ENCODE assay signal across 10 mouse cellular contexts in the genomic region with DNA sequence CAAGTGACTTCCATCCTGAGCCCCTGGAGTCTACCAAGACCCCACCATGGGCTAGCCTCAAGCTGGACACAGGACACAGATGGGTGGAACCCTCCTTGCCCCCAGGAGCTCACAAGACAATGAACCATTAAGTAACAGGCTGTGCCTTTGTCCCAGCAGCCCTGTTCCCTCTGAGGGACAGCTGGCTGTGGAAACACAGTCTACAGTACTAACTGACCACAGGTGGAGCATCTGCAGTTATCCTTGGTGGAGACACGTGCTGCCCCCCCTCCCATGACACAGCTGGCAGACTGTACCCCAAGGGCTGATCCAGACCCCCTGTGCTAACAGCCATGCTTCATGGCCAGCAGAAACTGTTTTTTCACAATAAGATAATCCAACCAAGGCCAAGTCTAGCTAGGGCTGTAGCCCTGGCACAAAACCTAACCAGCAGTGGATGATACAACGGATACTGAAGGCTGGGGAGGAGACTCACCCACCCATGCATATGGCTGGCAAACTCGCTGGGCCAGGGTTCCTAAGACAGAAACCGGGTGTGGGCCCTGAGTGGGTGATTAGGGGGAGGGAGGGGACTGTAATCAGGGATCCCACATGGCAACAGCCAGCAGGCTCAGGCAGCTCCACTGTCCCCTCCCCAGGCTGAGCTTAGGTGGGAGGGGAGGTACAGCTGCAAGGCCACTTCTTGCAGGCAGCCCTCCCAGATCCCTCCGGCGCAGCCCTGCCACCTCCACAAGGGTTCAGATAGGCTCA. TPM values are rescaled to one million over a fixed set of nuclear protein-coding genes. Genes with fewer than 3 reads are reported as not detected.
DNase-seq lines count a peak whose midpoint lies in the region; ATAC-seq and TF ChIP-seq lines count a peak whose summit lies in the region.
"Had no signal": no experiment of that assay in that cellular context is flagged by ENCODE, and none has a peak within 500 bp of the region (broad histone marks: within the 10 kb centered on the region; RNA-seq: fewer than 3 reads in every experiment).

No protein-coding gene starts in this region.

- ATAC-seq in hindbrain, embryonic 11.5 days (ENCODE audit: low FRiP score): peak; percentile 46
- no peak for ATAC-seq in hindbrain, embryonic 16.5 days
- ATAC-seq in hindbrain, embryonic 13.5 days (ENCODE audit: low FRiP score): no peak
- peak; percentile 76 for ATAC-seq in megakaryocyte progenitor cell, adult 5-6 weeks (replicated peaks; ENCODE audit: poor library complexity)

- DNase-seq in hindbrain, embryonic 11.5 days (ENCODE audit: low spot score): peak; percentile 21
- DNase-seq in urinary bladder, postnatal 10 days (ENCODE audit: low spot score): no peak
- no peak for DNase-seq in cerebellum, postnatal 36 days
- no peak for DNase-seq in heart, postnatal 14 days
- DNase-seq: lung, postnatal 10 days; thymus, adult 2 months had no signal

- H3K4me2 ChIP-seq in hindbrain, embryonic 11.5 days (replicated peaks; ENCODE audit: low read depth, low read length): no peak overlapping the region
- no peak overlapping the region for H3K4me2 ChIP-seq in hindbrain, embryonic 16.5 days (ENCODE audit: low read length)
- H3K4me2 ChIP-seq in hindbrain, embryonic 13.5 days: no peak overlapping the region

- no peaks in the 10 kb centered on the region for H3K9me3 ChIP-seq in hindbrain, embryonic 11.5 days (ENCODE audit: control insufficient read depth, low read length)
- H3K9me3 ChIP-seq in hindbrain, embryonic 16.5 days (ENCODE audit: control insufficient read depth, low read length): no peaks in the 10 kb centered on the region
- H3K9me3 ChIP-seq in hindbrain, embryonic 13.5 days: no peaks in the 10 kb centered on the region

- peaks cover 3% of the 10 kb centered on the region; the same call in 1 of the 2 replicates for H3K4me1 ChIP-seq in hindbrain, embryonic 11.5 days (replicated peaks; ENCODE audit: control insufficient read depth, insufficient read depth, low read length)
- H3K4me1 ChIP-seq in hindbrain, embryonic 16.5 days (ENCODE audit: control insufficient read depth, insufficient read depth, low read depth, low read length): peaks cover 3% of the 10 kb centered on the region
- peaks cover 26% of the 10 kb centered on the region for H3K4me1 ChIP-seq in bone marrow, adult 2 months (ENCODE audit: control insufficient read depth, insufficient read depth, low read length)
- peaks cover 17% of the 10 kb centered on the region for H3K4me1 ChIP-seq in hindbrain, embryonic 13.5 days (replicated peaks)

- no peak overlapping the region for H3K4me3 ChIP-seq in hindbrain, embryonic 11.5 days (ENCODE audit: low read depth, low read length)
- H3K4me3 ChIP-seq in hindbrain, embryonic 16.5 days (ENCODE audit: low read length): no peak overlapping the region
- no peak overlapping the region for H3K4me3 ChIP-seq in bone marrow, adult 2 months (replicated peaks; ENCODE audit: control insufficient read depth, low read depth, low read length)
- no peak overlapping the region for H3K4me3 ChIP-seq in hindbrain, embryonic 13.5 days

- 0 out of 2 replicates have a peak, but pooled peaks have one; percentile 21 for TF ChIP-seq POLR2A in bone marrow, adult 2 months (IDR thresholded peaks at IDR 0.05; ENCODE audit: borderline replicate concordance, control insufficient read depth, low read depth, low read length)

- H3K27me3 ChIP-seq in hindbrain, embryonic 11.5 days (ENCODE audit: control insufficient read depth, insufficient read depth, low read length): no peaks in the 10 kb centered on the region
- no peaks in the 10 kb centered on the region for H3K27me3 ChIP-seq in hindbrain, embryonic 16.5 days (replicated peaks; ENCODE audit: control insufficient read depth, insufficient read depth, low read length)
- no peaks in the 10 kb centered on the region for H3K27me3 ChIP-seq in hindbrain, embryonic 13.5 days

- H3K9ac ChIP-seq in hindbrain, embryonic 11.5 days (ENCODE audit: low read depth, low read length): no peak overlapping the region
- H3K9ac ChIP-seq in hindbrain, embryonic 16.5 days (ENCODE audit: low read depth, low read length): no peak overlapping the region
- no peak overlapping the region for H3K9ac ChIP-seq in hindbrain, embryonic 13.5 days

- intact Hi-C loops in heart, postnatal 14 days (cut with DNase I): no loop called here

- WGBS in hindbrain, embryonic 11.5 days: 81% methylated on average over 6 of the region's 6 CpGs
- WGBS in hindbrain, embryonic 16.5 days: 66% methylated on average over 6 of the region's 6 CpGs
- WGBS in bone marrow, adult 2 months: 57% methylated on average over 6 of the region's 6 CpGs
- 68% methylated on average over 6 of the region's 6 CpGs for WGBS in hindbrain, embryonic 13.5 days

- no peaks in the 10 kb centered on the region for H3K36me3 ChIP-seq in hindbrain, embryonic 11.5 days (ENCODE audit: control insufficient read depth, insufficient read depth, low read length)
- H3K36me3 ChIP-seq in hindbrain, embryonic 16.5 days (ENCODE audit: control insufficient read depth, insufficient read depth, low read length): no peaks in the 10 kb centered on the region
- no peaks in the 10 kb centered on the region for H3K36me3 ChIP-seq in hindbrain, embryonic 13.5 days

- peak overlapping the region; percentile 27; the same call in 1 of the 2 replicates for H3K27ac ChIP-seq in hindbrain, embryonic 11.5 days (ENCODE audit: low read depth, low read length)
- no peak overlapping the region for H3K27ac ChIP-seq in hindbrain, embryonic 16.5 days (ENCODE audit: low read depth, low read length)
- H3K27ac ChIP-seq in bone marrow, adult 2 months (ENCODE audit: control insufficient read depth, insufficient read depth, low read depth, low read length, poor library complexity): peak overlapping the region; percentile 83
- H3K27ac ChIP-seq in hindbrain, embryonic 13.5 days: peak overlapping the region; percentile 0; the same call in 1 of the 2 replicates

- no peak for TF ChIP-seq CTCF in bone marrow, adult 2 months (IDR thresholded peaks at IDR 0.05; ENCODE audit: control insufficient read depth, insufficient read depth, low read length)

RNA-seq across cellular contexts. Expression of gene Cd82, which starts 15.3 kb away (rescaled TPM):
- 6.2 and 6.3 TPM in 2 replicates for polyA plus RNA-seq in hindbrain, embryonic 11.5 days (2014; fragmentation: Nextera tagmentation; extraction: Ambion mirVana)
- polyA plus RNA-seq in hindbrain, embryonic 16.5 days (2015; fragmentation: Nextera tagmentation; extraction: Ambion mirVana): 24.5 and 26.8 TPM in 2 replicates
- polyA plus RNA-seq in bone marrow, adult 2 months (2011; ENCODE audit: insufficient read depth, insufficient read length, low replicate concordance, missing spikeins): 98.5 and 111 TPM in 2 replicates
- polyA plus RNA-seq in hindbrain, embryonic 13.5 days (2015; fragmentation: Nextera tagmentation; extraction: Ambion mirVana): 19.8 and 23.7 TPM in 2 replicates
- 15.0 and 20.2 TPM in 2 replicates for total RNA-seq in megakaryocyte progenitor cell, adult 5-6 weeks (2015)
- total RNA-seq in megakaryocyte progenitor cell, adult 5-6 weeks (2017): 23.9 and 31.2 TPM in 2 replicates
- total RNA-seq in heart, postnatal 14 days (2021): 10 to 100 TPM; 10.6 to 12.1 TPM

Comparison
In these comparisons a context has a peak if more than half of its experiments do, and no peak if none do; other contexts are left out.
1. ATAC-seq: peak in hindbrain, embryonic 11.5 days (single experiment) and megakaryocyte progenitor cell, adult 5-6 weeks (single experiment); none in hindbrain, embryonic 16.5 days (single experiment) and hindbrain, embryonic 13.5 days (single experiment).